Mouse (Mus musculus) liver, embryonic 11.5 days (tissue): ENCODE measurements around the gene Olfr493. TPM values are rescaled to one million over a fixed set of nuclear protein-coding genes. Genes with fewer than 3 reads are reported as not detected.

Experiments
- ATAC-seq: fragments of 200-750 bp; cut with Nextera tagmentation; replicated peaks from 2 replicates; pipeline ENCODE4 v1.8.0; 2017; ENCODE audit warnings: moderate number of reproducible peaks, mild to moderate bottlenecking, moderate TSS enrichment, moderate library complexity; ENCODE audit not compliant: low FRiP score
- DNase-seq: peaks from one replicate; pipeline ENCODE4 v3.0.0-alpha.2; 2017; ENCODE audit warnings: low spot score
- H3K27ac ChIP-seq: fragments of 300-500 bp; sonication (generic); 2 replicates; pipeline ENCODE4 v1.5.1; 2014; ENCODE audit warnings: mild to moderate bottlenecking, low read depth, low read length, control low read depth
- H3K27me3 ChIP-seq: fragments of 300-500 bp; sonication (generic); replicated peaks from 2 replicates; pipeline ENCODE4 v1.6.1; 2014; ENCODE audit warnings: low read length, mixed read lengths; ENCODE audit not compliant: control insufficient read depth, insufficient read depth
- H3K36me3 ChIP-seq: fragments of 300-500 bp; sonication (generic); 2 replicates; pipeline ENCODE4 v1.6.1; 2014; ENCODE audit warnings: mild to moderate bottlenecking, low read length, moderate library complexity, mixed read lengths; ENCODE audit not compliant: control insufficient read depth, insufficient read depth
- H3K4me1 ChIP-seq: fragments of 300-500 bp; sonication (generic); replicated peaks from 2 replicates; pipeline ENCODE4 v1.6.1; 2014; ENCODE audit warnings: low read length, mixed read lengths; ENCODE audit not compliant: control insufficient read depth, insufficient read depth
- H3K4me2 ChIP-seq: fragments of 300-500 bp; sonication (generic); 2 replicates; pipeline ENCODE4 v1.6.1; 2014; ENCODE audit warnings: mild to moderate bottlenecking, control low read depth, moderate library complexity
- H3K4me3 ChIP-seq: fragments of 300-500 bp; sonication (generic); 2 replicates; pipeline ENCODE4 v1.5.1; 2014; ENCODE audit warnings: low read depth, low read length, control low read depth
- H3K9ac ChIP-seq: fragments of 300-500 bp; sonication (generic); 2 replicates; pipeline ENCODE4 v1.6.1; 2014; ENCODE audit warnings: low read depth, low read length, control low read depth
- H3K9me3 ChIP-seq: fragments of 300-500 bp; sonication (generic); 2 replicates; pipeline ENCODE4 v1.6.1; 2016; ENCODE audit warnings: low read length, inconsistent platforms, mixed read lengths; ENCODE audit not compliant: control insufficient read depth
- WGBS: fragments of 180-500 bp; shearing (Covaris S2); extraction: QIAGEN DNeasy Blood & Tissue Kit; methylation state at CpG from one replicate; pipeline ENCODE4 v1.1.7; 2014; 5-methylcytosine and 5-hydroxymethylcytosine counted together
- polyA plus RNA-seq: library from polyadenylated mRNA; unstranded; fragments of >200 nt; fragmentation: Nextera tagmentation; extraction: Ambion mirVana; gene quantifications from 2 replicates; pipeline ENCODE4 v1.2.1, GENCODE M21; 2014

Olfr493 gene
- not detected in 2 replicates for polyA plus RNA-seq

DNA sequence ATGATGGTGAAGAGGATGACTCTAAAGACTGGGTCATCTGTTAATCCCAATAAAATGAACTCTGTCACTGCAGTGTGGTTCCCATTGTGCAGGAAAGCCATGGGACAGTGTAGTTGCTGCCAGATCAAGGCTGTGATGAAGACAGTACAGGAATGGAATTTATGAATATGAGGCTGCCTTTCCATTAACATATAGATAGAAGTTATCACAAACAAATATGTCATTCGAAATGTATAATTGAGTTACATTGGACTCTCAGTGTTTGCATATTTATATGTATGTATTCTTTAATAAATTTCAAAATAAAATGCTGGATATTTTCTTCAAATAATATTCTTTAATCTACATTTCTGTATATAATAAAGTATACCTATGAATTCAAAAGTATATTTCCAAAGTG is at the start of gene Olfr493:
Gene Olfr493 (minus strand): TSS at position 101 of the 400 bp plus-strand sequence.
- H3K4me3 ChIP-seq = no peak within 1 kb of the TSS
- no peak within 1 kb of the TSS for H3K9ac ChIP-seq
- ATAC-seq (no peak), DNase-seq (no peak)
- no peak within 1 kb of the TSS for H3K27ac ChIP-seq
- 50% methylated on average over 1 of the region's 1 CpGs for WGBS
- no peaks in the 10 kb centered on the region for H3K9me3 ChIP-seq
- no peaks in the 10 kb centered on the region for H3K27me3 ChIP-seq
- no peaks in the 10 kb centered on the region for H3K4me1 ChIP-seq
- H3K36me3 ChIP-seq = no peaks in the 10 kb centered on the region
- H3K4me2 ChIP-seq = no peak within 1 kb of the TSS

DNA sequence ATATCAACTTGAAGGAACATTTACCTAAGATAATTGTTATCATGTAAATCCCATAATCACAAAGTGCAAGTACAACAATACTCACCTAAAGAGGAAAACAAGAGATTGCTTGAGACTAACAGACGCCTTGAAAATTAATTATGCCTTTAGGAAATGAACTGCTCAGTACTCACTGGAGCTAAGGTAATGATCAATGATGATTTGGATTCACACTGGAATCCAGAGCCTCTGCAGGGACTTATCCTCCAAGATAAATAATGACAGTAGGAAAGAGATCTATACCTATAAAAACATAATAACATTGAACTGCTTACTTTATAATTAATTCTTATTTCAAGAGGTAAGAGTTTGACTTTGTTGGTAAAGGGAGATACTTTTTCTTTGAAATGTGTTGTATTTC is 46.1 kb upstream of the Olfr493 start, which contains the start of gene Olfr495:
Gene Olfr495 (plus strand): TSS at position 301 of the 400 bp plus-strand sequence.
- H3K4me1 ChIP-seq = no peaks in the 10 kb centered on the region
- no peak within 1 kb of the TSS for H3K9ac ChIP-seq
- DNase-seq (no peak), ATAC-seq (no peak)
- no peaks in the 10 kb centered on the region for H3K36me3 ChIP-seq
- no peak within 1 kb of the TSS for H3K4me3 ChIP-seq
- WGBS = 61% methylated on average over 1 of the region's 1 CpGs
- no peaks in the 10 kb centered on the region for H3K9me3 ChIP-seq
- H3K27me3 ChIP-seq = no peaks in the 10 kb centered on the region
- no peak within 1 kb of the TSS for H3K4me2 ChIP-seq
- no peak within 1 kb of the TSS for H3K27ac ChIP-seq

DNA sequence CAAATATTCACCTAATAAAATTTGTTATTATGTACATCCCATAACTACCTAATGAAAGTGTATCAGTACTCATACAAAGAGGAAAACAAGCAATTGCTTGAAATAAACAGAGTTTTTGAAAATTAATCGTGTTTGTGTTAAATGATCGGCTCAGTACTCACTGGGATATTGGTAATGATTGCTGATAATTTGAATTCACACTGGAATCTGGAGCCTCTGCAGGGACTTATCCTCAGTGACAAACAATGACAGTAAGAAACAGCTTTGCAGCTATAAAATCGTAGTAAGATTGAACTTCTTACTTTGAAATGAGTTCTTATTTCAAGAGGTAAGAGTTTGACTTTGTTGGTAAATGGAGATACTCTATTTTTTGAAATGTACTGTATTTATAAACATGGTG is 18.3 kb upstream of the Olfr493 start, which contains the start of gene Olfr494:
Gene Olfr494 (plus strand): TSS at position 301 of the 400 bp plus-strand sequence.
- ATAC-seq (no peak), DNase-seq (no peak)
- no peak within 1 kb of the TSS for H3K27ac ChIP-seq
- no peak within 1 kb of the TSS for H3K4me2 ChIP-seq
- 74% methylated on average over 3 of the region's 3 CpGs for WGBS
- H3K9me3 ChIP-seq = no peaks in the 10 kb centered on the region
- H3K4me1 ChIP-seq = no peaks in the 10 kb centered on the region
- no peak within 1 kb of the TSS for H3K4me3 ChIP-seq
- no peaks in the 10 kb centered on the region for H3K36me3 ChIP-seq
- no peak within 1 kb of the TSS for H3K9ac ChIP-seq
- H3K27me3 ChIP-seq = no peaks in the 10 kb centered on the region

DNA sequence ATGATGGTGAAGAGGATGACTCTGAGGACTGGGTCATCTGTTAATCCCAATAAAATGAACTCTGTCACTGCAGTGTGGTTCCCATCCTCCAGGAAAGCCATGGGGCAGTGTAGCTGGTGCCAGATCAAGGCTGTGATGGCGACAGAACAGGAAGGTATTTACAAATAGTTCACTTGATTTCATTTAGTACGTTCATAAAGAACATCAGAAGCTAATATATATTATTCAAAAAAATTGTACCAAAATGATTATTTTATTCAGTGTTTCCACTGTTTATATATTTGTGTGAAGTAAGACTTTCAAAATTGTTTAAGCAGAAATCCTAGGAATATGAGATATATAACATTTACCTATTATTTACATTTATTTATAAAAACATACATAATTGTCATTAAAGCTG is 23.2 kb downstream of the Olfr493 start, which contains the start of gene Olfr492:
Gene Olfr492 (minus strand): TSS at position 101 of the 400 bp plus-strand sequence.
- no peaks in the 10 kb centered on the region for H3K4me1 ChIP-seq
- H3K9me3 ChIP-seq = no peaks in the 10 kb centered on the region
- DNase-seq (no peak), ATAC-seq (no peak)
- no peak within 1 kb of the TSS for H3K27ac ChIP-seq
- no peaks in the 10 kb centered on the region for H3K36me3 ChIP-seq
- H3K4me2 ChIP-seq = no peak within 1 kb of the TSS
- WGBS = 69% methylated on average over 2 of the region's 2 CpGs
- H3K9ac ChIP-seq = no peak within 1 kb of the TSS
- H3K27me3 ChIP-seq = no peaks in the 10 kb centered on the region
- no peak within 1 kb of the TSS for H3K4me3 ChIP-seq

DNA sequence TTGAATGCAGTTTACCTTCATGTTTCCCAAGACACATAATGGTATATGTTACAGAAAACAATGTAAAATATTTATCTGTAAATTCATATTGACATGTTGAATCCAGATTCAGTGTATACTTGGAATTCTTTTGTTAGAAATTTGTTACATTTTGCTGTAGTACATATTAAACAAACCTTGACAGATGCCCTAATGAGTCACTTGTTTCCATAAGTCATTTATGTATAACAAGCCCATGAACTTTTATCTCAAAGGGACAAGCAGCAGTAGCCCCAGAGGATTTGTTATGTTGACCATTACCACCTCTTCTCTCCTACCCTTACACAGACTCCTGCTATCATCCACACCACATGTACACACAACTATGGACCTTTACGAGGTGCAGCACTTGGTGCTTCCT is 33.6 kb downstream of the Olfr493 start, which contains the start of gene Olfr491:
Gene Olfr491 (plus strand): TSS at position 301 of the 400 bp plus-strand sequence.
- H3K9ac ChIP-seq = no peak within 1 kb of the TSS
- ATAC-seq (no peak), DNase-seq (no peak)
- WGBS = 59% methylated on average over 1 of the region's 1 CpGs
- H3K4me3 ChIP-seq = no peak within 1 kb of the TSS
- no peaks in the 10 kb centered on the region for H3K36me3 ChIP-seq
- no peak within 1 kb of the TSS for H3K4me2 ChIP-seq
- no peaks in the 10 kb centered on the region for H3K9me3 ChIP-seq
- no peaks in the 10 kb centered on the region for H3K27me3 ChIP-seq
- H3K27ac ChIP-seq = no peak within 1 kb of the TSS
- H3K4me1 ChIP-seq = no peaks in the 10 kb centered on the region

Other genes starting within 250 kb of the Olfr493 start
- gene Olfr482, start 249.4 kb downstream of the Olfr493 start, polyA plus RNA-seq = not detected in 2 replicates
- gene Olfr483, start 246.1 kb downstream of the Olfr493 start, polyA plus RNA-seq = not detected in 2 replicates
- not detected in 2 replicates for gene Olfr484, start 219.5 kb downstream of the Olfr493 start, polyA plus RNA-seq
- not detected in 2 replicates for gene Olfr485, start 187.1 kb downstream of the Olfr493 start, polyA plus RNA-seq
- not detected in 2 replicates for gene Olfr486, start 174.2 kb downstream of the Olfr493 start, polyA plus RNA-seq
- gene Olfr487, start 132.3 kb downstream of the Olfr493 start, polyA plus RNA-seq = not detected in 2 replicates
- not detected in 2 replicates for gene Olfr488, start 88.6 kb downstream of the Olfr493 start, polyA plus RNA-seq
- not detected in 2 replicates for gene Olfr490, start 58.0 kb downstream of the Olfr493 start, polyA plus RNA-seq
- not detected in 2 replicates for gene Olfr491, start 33.5 kb downstream of the Olfr493 start, polyA plus RNA-seq
- gene Olfr492, start 23.3 kb downstream of the Olfr493 start, polyA plus RNA-seq = not detected in 2 replicates
- not detected in 2 replicates for gene Olfr494, start 18.4 kb upstream of the Olfr493 start, polyA plus RNA-seq
- not detected in 2 replicates for gene Olfr495, start 46.2 kb upstream of the Olfr493 start, polyA plus RNA-seq
- gene Olfr497, start 73.4 kb upstream of the Olfr493 start, polyA plus RNA-seq = not detected in 2 replicates
- not detected in 2 replicates for gene Olfr498, start 118.3 kb upstream of the Olfr493 start, polyA plus RNA-seq
- not detected in 2 replicates for gene Olfr502, start 178.1 kb upstream of the Olfr493 start, polyA plus RNA-seq
- not detected in 2 replicates for gene Olfr503, start 197.5 kb upstream of the Olfr493 start, polyA plus RNA-seq
- not detected in 2 replicates for gene Olfr504, start 218.8 kb upstream of the Olfr493 start, polyA plus RNA-seq